Mouse (Mus musculus) kidney, embryonic 14.5 days (tissue): ENCODE measurements around the gene Slc25a19. TPM values are rescaled to one million over a fixed set of nuclear protein-coding genes. Genes with fewer than 3 reads are reported as not detected.
"Not testable (repeated sequence)": the region's sequence is repeated elsewhere in the genome, so short reads cannot be mapped to it uniquely, and the experiment has no call there.

Experiments
- ATAC-seq: fragments of 200-750 bp; cut with Nextera tagmentation; 2 replicates; pipeline ENCODE4 v1.8.0; 2017; ENCODE audit warnings: moderate number of reproducible peaks, mild to moderate bottlenecking, moderate TSS enrichment, moderate library complexity; ENCODE audit not compliant: low FRiP score, low TSS enrichment
- H3K27ac ChIP-seq: fragments of 300-500 bp; sonication (generic); 2 replicates; pipeline ENCODE4 v1.5.1; 2014; ENCODE audit warnings: low read depth, mild to moderate bottlenecking, low read length, moderate library complexity, mixed read lengths
- H3K27me3 ChIP-seq: fragments of 300-500 bp; sonication (generic); 2 replicates; pipeline ENCODE4 v1.6.1; 2014; ENCODE audit warnings: mild to moderate bottlenecking, low read length; ENCODE audit not compliant: control insufficient read depth, insufficient read depth
- H3K36me3 ChIP-seq: fragments of 300-500 bp; sonication (generic); 2 replicates; pipeline ENCODE4 v1.6.1; 2014; ENCODE audit warnings: low read length, mixed read lengths; ENCODE audit not compliant: control insufficient read depth, insufficient read depth
- H3K4me1 ChIP-seq: fragments of 300-500 bp; sonication (generic); 2 replicates; pipeline ENCODE4 v1.6.1; 2014; ENCODE audit warnings: low read length, mixed read lengths; ENCODE audit not compliant: control insufficient read depth, insufficient read depth
- H3K4me2 ChIP-seq: fragments of 300-500 bp; sonication (generic); replicated peaks from 2 replicates; pipeline ENCODE4 v1.6.1; 2014; ENCODE audit warnings: low read depth, mild to moderate bottlenecking, low read length
- H3K4me3 ChIP-seq: fragments of 300-500 bp; sonication (generic); 2 replicates; pipeline ENCODE4 v1.5.1; 2014; ENCODE audit warnings: mild to moderate bottlenecking, low read length
- H3K9ac ChIP-seq: fragments of 300-500 bp; sonication (generic); 2 replicates; pipeline ENCODE4 v1.6.1; 2014; ENCODE audit warnings: low read depth, mild to moderate bottlenecking, low read length, moderate library complexity
- H3K9me3 ChIP-seq: fragments of 300-500 bp; sonication (generic); 2 replicates; pipeline ENCODE4 v1.6.1; 2016; ENCODE audit warnings: low read length; ENCODE audit not compliant: control insufficient read depth
- WGBS: fragments of 180-500 bp; shearing (Covaris S2); extraction: QIAGEN DNeasy Blood & Tissue Kit; methylation state at CpG from one replicate; pipeline ENCODE4 v1.1.7; 2014; 5-methylcytosine and 5-hydroxymethylcytosine counted together
- polyA plus RNA-seq: library from polyadenylated mRNA; unstranded; fragments of >200 nt; fragmentation: Nextera tagmentation; extraction: Ambion mirVana; gene quantifications from 2 replicates; pipeline ENCODE4 v1.2.1, GENCODE M21; 2014

Gene Slc25a19
- polyA plus RNA-seq, 1 experiment from 2014 or later = 40.8 TPM

DNA sequence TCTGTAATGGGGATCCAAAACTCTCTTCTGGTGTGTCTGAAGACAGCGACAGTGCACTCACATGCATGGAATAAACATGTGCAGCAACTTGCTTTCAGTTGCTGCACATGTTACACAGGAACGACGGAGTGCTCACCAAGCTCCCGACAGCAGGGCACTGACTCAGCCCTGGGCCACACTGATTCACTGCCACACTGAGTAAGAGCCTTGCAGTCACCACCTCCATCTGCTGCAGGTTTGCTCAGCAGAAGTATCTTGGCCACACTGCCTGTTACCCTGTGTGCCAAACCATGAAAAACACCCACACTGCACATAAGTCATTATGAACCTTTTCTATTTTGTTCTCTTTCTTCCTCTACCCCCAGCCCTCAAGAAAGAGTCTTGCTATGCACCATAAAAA is 32.3 kb upstream of the Slc25a19 start:
- Histone ChIP-seq H3K4me1 (no peaks in the 10 kb centered on the region), H3K4me3 (no peak overlapping the region), H3K27ac (no peak overlapping the region), H3K27me3 (no peaks in the 10 kb centered on the region), H3K9ac (no peak overlapping the region), H3K9me3 (no peaks in the 10 kb centered on the region), H3K4me2 (no peak overlapping the region), H3K36me3 (no peaks in the 10 kb centered on the region; the same call in 1 of the 2 replicates)
- ATAC-seq = no peak
- WGBS = 92% methylated on average over 4 of the region's 4 CpGs

DNA sequence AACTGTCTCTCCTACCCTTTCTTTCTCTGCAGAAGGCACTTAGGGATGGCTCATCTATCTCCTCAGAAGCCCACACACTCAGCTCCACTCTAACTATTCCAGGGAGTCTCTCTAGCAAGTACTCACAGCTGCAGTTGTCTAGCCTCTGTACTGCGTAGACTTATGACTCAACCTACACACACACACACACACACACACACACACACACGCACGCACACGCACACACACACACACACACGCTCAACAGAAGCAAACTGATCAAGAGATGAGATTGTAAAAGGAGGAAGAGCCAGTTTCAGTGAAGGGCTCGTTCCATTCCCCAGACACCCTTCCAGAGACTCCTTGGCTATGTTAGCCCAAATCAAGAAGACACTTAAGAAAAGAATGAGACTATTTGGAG is 30.4 kb upstream of the Slc25a19 start:
- WGBS = 88% methylated on average over 6 of the region's 6 CpGs
- Histone ChIP-seq H3K4me3 (no peak overlapping the region), H3K36me3 (peaks cover 17% of the 10 kb centered on the region; the same call in 1 of the 2 replicates), H3K27ac (no peak overlapping the region), H3K4me1 (no peaks in the 10 kb centered on the region), H3K9me3 (no peaks in the 10 kb centered on the region), H3K27me3 (no peaks in the 10 kb centered on the region), H3K4me2 (no peak overlapping the region), H3K9ac (no peak overlapping the region)
- ATAC-seq = no peak

DNA sequence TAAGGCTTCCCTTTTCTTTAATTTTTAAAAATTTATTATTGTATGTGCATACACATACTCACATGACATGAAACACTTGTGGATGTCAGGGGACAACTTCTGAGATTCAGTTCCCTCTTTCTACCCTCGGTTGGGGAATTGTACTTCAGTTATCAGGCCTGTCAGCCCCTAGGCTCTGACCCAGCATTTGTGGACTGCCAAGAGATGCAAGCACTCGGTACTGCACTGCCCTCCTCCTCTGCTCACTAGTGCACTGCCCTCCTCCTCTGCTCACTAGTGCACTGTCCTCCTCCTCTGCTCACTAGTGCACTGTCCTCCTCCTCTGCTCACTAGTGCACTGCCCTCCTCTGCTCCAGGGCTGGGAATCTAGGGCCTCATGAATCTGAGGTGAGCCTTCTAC is 26.0 kb upstream of the Slc25a19 start:
- no peaks in the 10 kb centered on the region for H3K27me3 ChIP-seq
- H3K9me3 ChIP-seq = no peaks in the 10 kb centered on the region
- H3K4me2 ChIP-seq = no peak overlapping the region
- no peak for ATAC-seq
- no peak overlapping the region for H3K27ac ChIP-seq
- peaks cover 36% of the 10 kb centered on the region; the same call in 1 of the 2 replicates for H3K36me3 ChIP-seq
- 93% methylated on average over 2 of the region's 2 CpGs for WGBS
- no peak overlapping the region for H3K4me3 ChIP-seq
- H3K9ac ChIP-seq = no peak overlapping the region
- H3K4me1 ChIP-seq = no peaks in the 10 kb centered on the region

DNA sequence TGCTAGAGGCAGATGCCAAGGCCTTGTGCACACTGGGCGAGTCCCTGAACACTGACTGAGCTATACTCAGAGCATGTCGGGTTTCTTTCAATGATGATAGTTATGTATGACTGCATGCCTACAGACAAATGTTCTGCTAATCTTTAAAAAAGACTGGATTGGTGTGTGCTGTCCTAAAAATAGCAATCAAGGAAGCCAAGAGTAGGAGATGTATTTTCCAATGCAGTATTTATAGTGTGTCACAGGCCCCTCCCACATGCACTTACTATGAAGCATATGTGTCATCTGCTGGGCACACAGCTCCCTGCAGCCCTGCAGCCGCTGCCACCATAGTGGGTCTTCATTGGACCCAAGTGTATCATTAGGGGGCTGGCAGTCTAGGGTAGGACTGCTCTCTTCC is 25.1 kb upstream of the Slc25a19 start:
- Histone ChIP-seq H3K27me3 (no peaks in the 10 kb centered on the region), H3K9ac (no peak overlapping the region), H3K27ac (no peak overlapping the region), H3K4me2 (no peak overlapping the region), H3K4me1 (no peaks in the 10 kb centered on the region), H3K4me3 (no peak overlapping the region), H3K9me3 (no peaks in the 10 kb centered on the region), H3K36me3 (peaks cover 42% of the 10 kb centered on the region; the same call in 1 of the 2 replicates)
- ATAC-seq = no peak
- 88% methylated on average over 3 of the region's 3 CpGs for WGBS

DNA sequence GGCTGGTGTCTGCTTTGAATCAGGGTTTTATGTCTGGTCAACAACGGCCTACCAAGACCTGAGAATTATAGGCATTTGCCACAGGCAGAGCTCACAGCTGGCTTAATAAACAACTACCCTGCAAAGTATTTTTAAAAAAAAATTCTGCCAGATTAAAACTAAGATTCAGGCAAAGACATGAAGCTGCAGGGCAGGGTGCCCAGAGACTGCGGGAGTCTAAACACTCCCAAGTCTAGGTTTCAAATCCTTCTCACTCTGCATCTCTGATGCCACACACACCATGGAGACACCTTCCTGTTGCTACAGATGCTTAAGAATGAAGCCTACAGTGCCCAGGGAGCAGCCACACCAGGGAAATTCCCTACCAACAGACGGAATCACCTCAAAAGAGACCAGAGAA is 23.6 kb upstream of the Slc25a19 start:
- ATAC-seq = no peak
- Histone ChIP-seq H3K9ac (no peak overlapping the region), H3K27ac (no peak overlapping the region), H3K4me2 (no peak overlapping the region), H3K9me3 (no peaks in the 10 kb centered on the region), H3K36me3 (peaks cover 42% of the 10 kb centered on the region; the same call in 1 of the 2 replicates), H3K4me3 (no peak overlapping the region), H3K4me1 (no peaks in the 10 kb centered on the region), H3K27me3 (no peaks in the 10 kb centered on the region)
- WGBS = 84% methylated on average over 3 of the region's 3 CpGs

DNA sequence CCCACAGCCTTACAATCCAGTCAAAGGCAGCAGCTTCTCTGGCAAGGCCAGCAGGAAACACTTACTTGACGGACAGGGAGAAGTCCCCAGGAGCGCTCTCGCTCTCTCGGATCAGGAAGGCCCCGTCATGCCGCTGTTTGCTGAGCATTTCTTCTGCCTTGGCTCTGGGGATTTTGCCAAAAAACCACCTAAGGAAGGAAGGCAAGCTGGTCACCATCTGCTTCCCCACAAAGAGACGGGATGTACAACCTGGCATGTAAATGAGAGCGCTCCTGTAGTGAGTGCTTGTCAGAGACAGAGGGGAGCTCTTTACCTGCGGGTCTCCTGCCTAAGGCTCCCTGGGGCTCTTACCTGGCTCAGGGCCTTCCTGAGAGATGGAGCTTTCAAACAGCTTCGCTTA is 21.6 kb upstream of the Slc25a19 start:
- no peak overlapping the region for H3K9ac ChIP-seq
- H3K27me3 ChIP-seq = no peaks in the 10 kb centered on the region
- no peaks in the 10 kb centered on the region for H3K9me3 ChIP-seq
- no peak overlapping the region for H3K4me2 ChIP-seq
- no peaks in the 10 kb centered on the region for H3K4me1 ChIP-seq
- H3K36me3 ChIP-seq = peaks cover 46% of the 10 kb centered on the region; the same call in 1 of the 2 replicates
- H3K4me3 ChIP-seq = no peak overlapping the region
- no peak for ATAC-seq
- H3K27ac ChIP-seq = no peak overlapping the region
- WGBS = 76% methylated on average over 10 of the region's 10 CpGs

DNA sequence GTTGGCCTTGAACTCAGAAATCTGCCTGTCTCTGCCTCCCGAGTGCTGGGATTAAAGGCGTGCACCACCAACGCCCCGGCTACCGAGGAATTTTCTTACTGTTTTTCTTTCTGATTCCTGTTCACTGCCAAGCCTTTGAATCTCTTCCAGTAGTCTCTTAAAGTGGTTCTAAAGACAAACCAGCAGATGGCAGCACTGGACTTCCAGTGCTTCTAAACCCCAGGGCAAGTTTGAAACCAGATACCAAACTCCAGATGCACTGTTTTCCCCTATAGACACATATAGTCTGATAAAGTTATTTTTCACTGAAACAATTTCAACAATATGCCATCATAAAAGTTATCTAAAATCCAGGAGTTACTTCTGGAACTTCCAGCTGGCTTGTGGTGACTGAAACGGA is 19.4 kb upstream of the Slc25a19 start:
- Histone ChIP-seq H3K4me2 (no peak overlapping the region), H3K4me3 (no peak overlapping the region), H3K9me3 (no peaks in the 10 kb centered on the region), H3K27me3 (no peaks in the 10 kb centered on the region), H3K36me3 (peaks cover 35% of the 10 kb centered on the region; the same call in 1 of the 2 replicates), H3K4me1 (no peaks in the 10 kb centered on the region), H3K27ac (no peak overlapping the region), H3K9ac (no peak overlapping the region)
- 51% methylated on average over 6 of the region's 6 CpGs for WGBS
- ATAC-seq = no peak

DNA sequence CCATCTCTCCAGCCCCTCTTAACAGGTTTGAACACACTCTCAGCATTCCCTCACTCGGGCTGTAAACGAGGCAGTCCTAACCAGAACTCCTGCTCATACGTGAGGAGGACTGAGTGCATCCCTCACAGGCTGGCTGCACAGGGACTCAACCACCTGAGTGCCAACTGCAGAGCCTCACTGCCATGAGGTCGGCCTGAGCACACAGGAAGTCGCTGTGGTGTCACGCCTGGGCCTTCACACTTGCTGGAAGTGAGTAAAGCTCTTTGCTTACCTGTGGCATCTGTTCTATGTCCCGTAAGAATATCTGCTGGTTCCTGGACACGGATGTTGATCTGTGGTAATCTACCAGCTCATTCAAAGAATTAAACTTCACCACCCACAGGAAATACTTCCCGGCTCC is 18.3 kb upstream of the Slc25a19 start:
- H3K27ac ChIP-seq = no peak overlapping the region
- no peak for ATAC-seq
- peaks cover 34% of the 10 kb centered on the region; the same call in 1 of the 2 replicates for H3K36me3 ChIP-seq
- no peaks in the 10 kb centered on the region for H3K9me3 ChIP-seq
- no peak overlapping the region for H3K4me2 ChIP-seq
- 94% methylated on average over 9 of the region's 9 CpGs for WGBS
- no peak overlapping the region for H3K4me3 ChIP-seq
- H3K9ac ChIP-seq = no peak overlapping the region
- H3K4me1 ChIP-seq = no peaks in the 10 kb centered on the region
- no peaks in the 10 kb centered on the region for H3K27me3 ChIP-seq

DNA sequence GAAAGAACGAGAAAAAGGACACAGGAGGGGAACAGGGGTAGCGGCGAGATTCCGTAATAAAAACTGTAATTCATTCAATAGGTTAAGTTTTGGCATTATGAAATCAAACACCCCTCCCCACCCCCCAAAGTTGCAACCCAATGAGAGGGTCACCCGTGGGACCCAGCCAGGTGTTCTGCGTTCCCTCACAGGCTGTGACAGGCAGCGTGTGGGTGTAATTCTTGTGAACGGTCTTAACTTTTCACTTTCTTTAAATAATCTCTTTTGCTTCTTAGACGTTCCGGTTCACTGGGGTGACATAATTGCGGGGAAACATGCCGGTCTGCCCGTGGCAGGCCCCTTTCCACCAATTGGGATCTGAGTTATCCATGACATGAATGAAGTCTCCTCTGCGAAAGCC is 17.4 kb upstream of the Slc25a19 start:
- H3K9ac ChIP-seq, H3K4me3 ChIP-seq, ATAC-seq, H3K9me3 ChIP-seq, H3K27ac ChIP-seq, H3K27me3 ChIP-seq, H3K4me2 ChIP-seq, H3K4me1 ChIP-seq: not testable (repeated sequence)
- H3K36me3 ChIP-seq = peaks cover 31% of the 10 kb centered on the region; the same call in 1 of the 2 replicates
- 49% methylated on average over 14 of the region's 14 CpGs for WGBS
